ENCODE assay signal across 9 mouse cellular contexts in the genomic region with DNA sequence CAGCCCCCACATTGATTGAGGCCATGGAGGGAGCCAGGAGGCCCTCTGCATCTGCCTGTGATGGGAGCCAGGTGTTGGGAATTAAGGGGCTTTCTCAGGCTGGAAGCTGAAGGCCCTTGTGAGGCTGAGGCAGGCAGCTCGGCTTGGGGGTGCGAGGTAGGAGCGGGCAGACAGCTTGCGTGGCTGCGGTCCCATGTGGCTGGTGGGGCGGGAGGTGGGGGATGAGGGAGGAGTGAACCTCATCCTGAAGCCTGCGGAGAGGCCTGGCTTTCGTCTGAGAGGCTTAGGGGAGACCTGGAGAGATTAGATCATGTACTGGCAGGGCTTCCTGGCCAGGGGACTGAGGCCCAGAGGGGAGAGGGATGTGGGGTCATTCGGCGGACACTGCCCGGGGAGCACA. TPM values are rescaled to one million over a fixed set of nuclear protein-coding genes. Genes with fewer than 3 reads are reported as not detected.
DNase-seq lines count a peak whose midpoint lies in the region; ATAC-seq and TF ChIP-seq lines count a peak whose summit lies in the region.
"Had no signal": no experiment of that assay in that cellular context is flagged by ENCODE, and none has a peak within 500 bp of the region (broad histone marks: within the 10 kb centered on the region; RNA-seq: fewer than 3 reads in every experiment).

No protein-coding gene starts in this region.

- no peak for DNase-seq in midbrain, embryonic 14.5 days
- DNase-seq in forelimb bud, embryonic 11.5 days (ENCODE audit: low read depth, low spot score), result peak; percentile 50
- DNase-seq in stomach, postnatal 0 days (ENCODE audit: low spot score), result peak; percentile 63
- no peak for DNase-seq in frontal cortex, postnatal 25 days (ENCODE audit: low spot score in 2 of 2)
- DNase-seq: right cerebral cortex, postnatal 25 days had no signal

- H3K27ac ChIP-seq in midbrain, embryonic 12.5 days (replicated peaks), result peak overlapping the region; percentile 81
- H3K27ac ChIP-seq in midbrain, embryonic 14.5 days (replicated peaks; ENCODE audit: low read depth, low read length), result no peak overlapping the region
- peak overlapping the region; percentile 98 for H3K27ac ChIP-seq in limb, embryonic 12.5 days
- peak overlapping the region; percentile 97 for H3K27ac ChIP-seq in stomach, postnatal 0 days (replicated peaks)
- H3K27ac ChIP-seq: liver, embryonic 14.5 days had no signal

- no peak for TF ChIP-seq CTCF in stomach, postnatal 0 days (IDR thresholded peaks at IDR 0.05; ENCODE audit: low read depth)

- WGBS in midbrain, embryonic 12.5 days, result 48% methylated on average over 11 of the region's 11 CpGs
- 39% methylated on average over 11 of the region's 11 CpGs for WGBS in midbrain, embryonic 14.5 days
- 24% methylated on average over 11 of the region's 11 CpGs for WGBS in limb, embryonic 12.5 days
- WGBS in stomach, postnatal 0 days, result 46% methylated on average over 11 of the region's 11 CpGs

- 0 out of 2 replicates have a peak, but pooled peaks cover 3% of the 10 kb centered on the region for H3K27me3 ChIP-seq in midbrain, embryonic 12.5 days
- H3K27me3 ChIP-seq in midbrain, embryonic 14.5 days (ENCODE audit: control insufficient read depth, insufficient read depth, low read length), result no peaks in the 10 kb centered on the region
- H3K27me3 ChIP-seq in limb, embryonic 12.5 days, result no peaks in the 10 kb centered on the region
- H3K27me3 ChIP-seq in stomach, postnatal 0 days (ENCODE audit: control insufficient read depth, insufficient read depth, low read length), result no peaks in the 10 kb centered on the region

- no peak for ATAC-seq in midbrain, embryonic 12.5 days (ENCODE audit: low FRiP score, low read depth)
- no peak for ATAC-seq in midbrain, embryonic 14.5 days (ENCODE audit: low FRiP score, low TSS enrichment)
- 0 out of 2 replicates have a peak, but pooled peaks have one; percentile 4 for ATAC-seq in limb, embryonic 12.5 days (ENCODE audit: insufficient number of reproducible peaks, insufficient read depth, low FRiP score, low TSS enrichment, low read depth)
- ATAC-seq in stomach, postnatal 0 days (ENCODE audit: low FRiP score, low TSS enrichment), result peak; percentile 30; the same call in 1 of the 2 replicates
- no peak for ATAC-seq in inflammation-experienced regulatory T-cells, adult 6 months

- H3K36me3 ChIP-seq in midbrain, embryonic 12.5 days, result no peaks in the 10 kb centered on the region
- no peaks in the 10 kb centered on the region for H3K36me3 ChIP-seq in midbrain, embryonic 14.5 days (ENCODE audit: control insufficient read depth, insufficient read depth, low read length)
- H3K36me3 ChIP-seq in limb, embryonic 12.5 days, result no peaks in the 10 kb centered on the region
- peaks cover 2% of the 10 kb centered on the region; the same call in 1 of the 2 replicates for H3K36me3 ChIP-seq in stomach, postnatal 0 days (ENCODE audit: control insufficient read depth, insufficient read depth, low read length)

- H3K4me1 ChIP-seq in midbrain, embryonic 12.5 days, result peaks cover 38% of the 10 kb centered on the region
- peaks cover 18% of the 10 kb centered on the region for H3K4me1 ChIP-seq in midbrain, embryonic 14.5 days (ENCODE audit: control insufficient read depth, insufficient read depth, low read length)
- peaks cover 84% of the 10 kb centered on the region for H3K4me1 ChIP-seq in limb, embryonic 12.5 days (replicated peaks)
- H3K4me1 ChIP-seq in stomach, postnatal 0 days (replicated peaks; ENCODE audit: control insufficient read depth, insufficient read depth), result peaks cover 19% of the 10 kb centered on the region

- TF ChIP-seq EP300 in stomach, postnatal 0 days (optimal IDR thresholded peaks at IDR 0.05), result no peak

- no peak overlapping the region for H3K9ac ChIP-seq in midbrain, embryonic 12.5 days (replicated peaks)
- H3K9ac ChIP-seq in midbrain, embryonic 14.5 days (replicated peaks; ENCODE audit: low read length), result no peak overlapping the region
- no peak overlapping the region; the same call in 1 of the 2 replicates for H3K9ac ChIP-seq in limb, embryonic 12.5 days (replicated peaks)
- peak overlapping the region; percentile 41; the same call in 1 of the 2 replicates for H3K9ac ChIP-seq in stomach, postnatal 0 days (ENCODE audit: low read length)
- H3K9ac ChIP-seq: liver, embryonic 14.5 days had no signal

- H3K4me3 ChIP-seq in midbrain, embryonic 12.5 days, result no peak overlapping the region
- no peak overlapping the region for H3K4me3 ChIP-seq in midbrain, embryonic 14.5 days (replicated peaks; ENCODE audit: low read depth, low read length)
- H3K4me3 ChIP-seq in limb, embryonic 12.5 days (replicated peaks), result no peak overlapping the region
- no peak overlapping the region for H3K4me3 ChIP-seq in stomach, postnatal 0 days (ENCODE audit: low read depth, low read length)

- no peak overlapping the region for H3K4me2 ChIP-seq in midbrain, embryonic 12.5 days (replicated peaks)
- no peak overlapping the region for H3K4me2 ChIP-seq in midbrain, embryonic 14.5 days (ENCODE audit: low read length)
- H3K4me2 ChIP-seq in limb, embryonic 12.5 days, result 0 out of 2 replicates have a peak overlapping the region, but pooled peaks have one; percentile 54
- H3K4me2 ChIP-seq in stomach, postnatal 0 days (replicated peaks; ENCODE audit: low read depth), result peak overlapping the region; percentile 12; the same call in 1 of the 2 replicates

- H3K9me3 ChIP-seq in midbrain, embryonic 12.5 days, result no peaks in the 10 kb centered on the region
- H3K9me3 ChIP-seq in midbrain, embryonic 14.5 days (ENCODE audit: control insufficient read depth, low read length), result no peaks in the 10 kb centered on the region
- no peaks in the 10 kb centered on the region for H3K9me3 ChIP-seq in limb, embryonic 12.5 days
- no peaks in the 10 kb centered on the region for H3K9me3 ChIP-seq in stomach, postnatal 0 days (ENCODE audit: control insufficient read depth, low read length)

RNA-seq across cellular contexts. Expression of gene Tnnt3, which starts 15.5 kb away (rescaled TPM):
- polyA plus RNA-seq in midbrain, embryonic 12.5 days (2016; fragmentation: Nextera tagmentation; extraction: Ambion mirVana), result 1.0 and 1.1 TPM in 2 replicates
- 1.1 TPM in 1 of 2 replicates, not detected in the other for polyA plus RNA-seq in midbrain, embryonic 14.5 days (2014; fragmentation: Nextera tagmentation; extraction: Ambion mirVana)
- polyA plus RNA-seq in limb, embryonic 12.5 days (2016; fragmentation: Nextera tagmentation; extraction: Ambion mirVana), result 14.3 and 17.3 TPM in 2 replicates
- polyA plus RNA-seq in stomach, postnatal 0 days (2015; fragmentation: Nextera tagmentation; extraction: Ambion mirVana), result 8.0 and 11.7 TPM in 2 replicates
- 1 to 10 TPM; 2.5 to 3.8 (median 2.8) TPM for polyA plus RNA-seq in inflammation-experienced regulatory T-cells, adult 6 months (2017; shearing (Covaris generic))

RNA-seq across cellular contexts. Expression of gene Lsp1, which starts 22.5 kb away (rescaled TPM):
- 9.8 and 11.1 TPM in 2 replicates for polyA plus RNA-seq in midbrain, embryonic 12.5 days (2016; fragmentation: Nextera tagmentation; extraction: Ambion mirVana)
- polyA plus RNA-seq in midbrain, embryonic 14.5 days (2014; fragmentation: Nextera tagmentation; extraction: Ambion mirVana), result 2.7 and 8.0 TPM in 2 replicates
- polyA plus RNA-seq in limb, embryonic 12.5 days (2016; fragmentation: Nextera tagmentation; extraction: Ambion mirVana), result 30.2 and 30.3 TPM in 2 replicates
- 107 and 110 TPM in 2 replicates for polyA plus RNA-seq in stomach, postnatal 0 days (2015; fragmentation: Nextera tagmentation; extraction: Ambion mirVana)
- polyA plus RNA-seq in inflammation-experienced regulatory T-cells, adult 6 months (2017; shearing (Covaris generic)), result 1,000 to 10,000 TPM; 1,183 to 1,943 (median 1,210) TPM

RNA-seq across cellular contexts. Expression of gene Tnni2, which starts 41.5 kb away (rescaled TPM):
- polyA plus RNA-seq in midbrain, embryonic 12.5 days (2016; fragmentation: Nextera tagmentation; extraction: Ambion mirVana), result 0.66 TPM in 1 of 2 replicates, not detected in the other
- not detected in 2 replicates for polyA plus RNA-seq in midbrain, embryonic 14.5 days (2014; fragmentation: Nextera tagmentation; extraction: Ambion mirVana)
- polyA plus RNA-seq in limb, embryonic 12.5 days (2016; fragmentation: Nextera tagmentation; extraction: Ambion mirVana), result 14.4 and 15.3 TPM in 2 replicates
- 19.1 and 19.6 TPM in 2 replicates for polyA plus RNA-seq in stomach, postnatal 0 days (2015; fragmentation: Nextera tagmentation; extraction: Ambion mirVana)
- polyA plus RNA-seq in inflammation-experienced regulatory T-cells, adult 6 months (2017; shearing (Covaris generic)), result not detected

RNA-seq across cellular contexts. Expression of gene Syt8, which starts 48.5 kb away (rescaled TPM):
- polyA plus RNA-seq in midbrain, embryonic 12.5 days (2016; fragmentation: Nextera tagmentation; extraction: Ambion mirVana), result 0.56 TPM in 1 of 2 replicates, not detected in the other
- not detected in 2 replicates for polyA plus RNA-seq in midbrain, embryonic 14.5 days (2014; fragmentation: Nextera tagmentation; extraction: Ambion mirVana)
- polyA plus RNA-seq in limb, embryonic 12.5 days (2016; fragmentation: Nextera tagmentation; extraction: Ambion mirVana), result 0.60 TPM in 1 of 2 replicates, not detected in the other
- polyA plus RNA-seq in stomach, postnatal 0 days (2015; fragmentation: Nextera tagmentation; extraction: Ambion mirVana), result 70.7 and 78.9 TPM in 2 replicates
- not detected for polyA plus RNA-seq in inflammation-experienced regulatory T-cells, adult 6 months (2017; shearing (Covaris generic))

RNA-seq across cellular contexts. Expression of gene Mrpl23, which starts 49.4 kb away (rescaled TPM):
- 10.3 and 15.0 TPM in 2 replicates for polyA plus RNA-seq in midbrain, embryonic 12.5 days (2016; fragmentation: Nextera tagmentation; extraction: Ambion mirVana)
- polyA plus RNA-seq in midbrain, embryonic 14.5 days (2014; fragmentation: Nextera tagmentation; extraction: Ambion mirVana), result 11.9 and 23.9 TPM in 2 replicates
- 29.4 and 33.3 TPM in 2 replicates for polyA plus RNA-seq in limb, embryonic 12.5 days (2016; fragmentation: Nextera tagmentation; extraction: Ambion mirVana)
- polyA plus RNA-seq in stomach, postnatal 0 days (2015; fragmentation: Nextera tagmentation; extraction: Ambion mirVana), result 17.7 and 19.4 TPM in 2 replicates
- 10 to 100 TPM in 1 of 3 experiments, 1 to 10 TPM in 1, under 1 TPM in 1; 0.26 to 24.2 (median 3.2) TPM for polyA plus RNA-seq in inflammation-experienced regulatory T-cells, adult 6 months (2017; shearing (Covaris generic))

Comparison
In these comparisons a context has a peak if more than half of its experiments do, and no peak if none do; other contexts are left out.
1. ATAC-seq: peak in limb, embryonic 12.5 days (single experiment) and stomach, postnatal 0 days (single experiment); none in midbrain, embryonic 12.5 days (single experiment), midbrain, embryonic 14.5 days (single experiment) and inflammation-experienced regulatory T-cells, adult 6 months (single experiment).
2. H3K4me2 ChIP-seq: peak in limb, embryonic 12.5 days (single experiment) and stomach, postnatal 0 days (single experiment); none in midbrain, embryonic 12.5 days (single experiment) and midbrain, embryonic 14.5 days (single experiment).
3. DNase-seq: peak in forelimb bud, embryonic 11.5 days (single experiment) and stomach, postnatal 0 days (single experiment); none in midbrain, embryonic 14.5 days (single experiment) and frontal cortex, postnatal 25 days (0 of 2).
4. RNA of gene Lsp1, which starts 22.5 kb away (polyA plus RNA-seq): 1,183 to 1,943 TPM in inflammation-experienced regulatory T-cells, adult 6 months; 107 to 110 TPM in stomach, postnatal 0 days, 30.2 to 30.3 TPM in limb, embryonic 12.5 days, 9.8 to 11.1 TPM in midbrain, embryonic 12.5 days and 2.7 to 8.0 TPM in midbrain, embryonic 14.5 days; every median in the first group is over 10 times any median in the second.